Mouse (Mus musculus): ENCODE measurements around the gene Mmp19.

Gene Mmp19

GRCm38 (mm10) chr10:128850339-128850738 lies 59.6 kb downstream of the Mmp19 start:
- no peak for DNase-seq (ENCODE audit: low spot score in 2 of 2)
